Mouse (Mus musculus): ENCODE results near the gene Tnip1. TPM values are rescaled to one million over a fixed set of nuclear protein-coding genes. Genes with fewer than 3 reads are reported as not detected.

Gene Tnip1
- total and polyA plus RNA-seq, 3 experiments: 36.1 to 137 (median 67.8) TPM

GRCm38 (mm10) chr11:54913841-54914240, 48.9 kb downstream of the Tnip1 start:
- Histone ChIP-seq H3K4me2 (ENCODE audit: insufficient read depth, low read depth, poor library complexity, severe bottlenecking) (no peak overlapping the region), H3K79me2 (replicated peaks; ENCODE audit: control insufficient read depth, extremely low read depth, insufficient read depth, poor library complexity, severe bottlenecking) (no peaks in the 10 kb centered on the region), H3K27me3 (replicated peaks) (no peaks in the 10 kb centered on the region), H3K36me3 (replicated peaks in 1 of 2; ENCODE audit: control insufficient read depth in 1 of 2, insufficient read depth in 1 of 2, low read length in 1 of 2) (peaks cover 97% of the 10 kb centered on the region in 2 experiments), H3K4me1 (ENCODE audit: control insufficient read depth in 1 of 2, insufficient read depth in 2 of 2) (peaks cover 0 to 11% of the 10 kb centered on the region in 2 experiments; a peak in 2 of 4 replicates), H3K9me3 (replicated peaks; ENCODE audit: low read length) (peaks cover 3% of the 10 kb centered on the region), H3K9ac (ENCODE audit: insufficient read depth, low read depth) (no peak overlapping the region), H3K27ac (ENCODE audit: insufficient read depth, low read depth) (no peak overlapping the region), H3K4me3 (replicated peaks in 1 of 3; ENCODE audit: low read depth in 2 of 3, low read length in 2 of 3, poor library complexity in 1 of 3) (no peak overlapping the region)
- DNase-seq (ENCODE audit: extremely low read depth): no peak
- dilution Hi-C loops (cut with MboI; ENCODE audit: extremely low pct_ligation_motif_present, extremely low pct_unique_long_range_greater_than_20kb, low sequenced_read_pairs) (no loop called here), in situ Hi-C loops (cut with MboI; ENCODE audit: low pct_ligation_motif_present, low pct_unique_long_range_greater_than_20kb, low sequenced_read_pairs) (no loop called here)
- no peak for TF ChIP-seq MAZ (IDR thresholded peaks at IDR 0.05; ENCODE audit: low read depth, low read length)
- TF ChIP-seq CHD1 (IDR thresholded peaks at IDR 0.05; ENCODE audit: low read depth, low read length): no peak
- no peak for TF ChIP-seq EP300 (IDR thresholded peaks at IDR 0.05; ENCODE audit: low read length)
- TF ChIP-seq CTCF (conservative IDR thresholded peaks at IDR 0.05 in 1 of 2, IDR thresholded peaks at IDR 0.05 in 1 of 2; ENCODE audit: low read depth in 2 of 2, low read length in 2 of 2): no peak
- no peak for TF ChIP-seq SIN3A (IDR thresholded peaks at IDR 0.05; ENCODE audit: low read length)
- TF ChIP-seq ZNF384 (IDR thresholded peaks at IDR 0.05; ENCODE audit: low read depth, low read length): no peak

GRCm38 (mm10) chr11:54912503-54913316, 50.0 kb downstream of the Tnip1 start:
- no peaks in the 10 kb centered on the region for H3K9me3 ChIP-seq (replicated peaks; ENCODE audit: low read length)
- dilution Hi-C loops (cut with MboI; ENCODE audit: extremely low pct_ligation_motif_present, extremely low pct_unique_long_range_greater_than_20kb, low sequenced_read_pairs): no loop called here
- no peaks in the 10 kb centered on the region for H3K27me3 ChIP-seq (replicated peaks)
- peaks cover 0 to 9% of the 10 kb centered on the region in 2 experiments; a peak in 2 of 4 replicates for H3K4me1 ChIP-seq (ENCODE audit: control insufficient read depth in 1 of 2, insufficient read depth in 2 of 2)
- TF ChIP-seq RCOR1 (conservative IDR thresholded peaks at IDR 0.05; ENCODE audit: low read depth, low read length) (no peak), ZC3H11A (IDR thresholded peaks at IDR 0.05; ENCODE audit: low read depth, low read length) (no peak), MAZ (IDR thresholded peaks at IDR 0.05; ENCODE audit: low read depth, low read length) (no peak), USF2 (conservative IDR thresholded peaks at IDR 0.05; ENCODE audit: low read depth, low read length) (no peak), PAX5 (IDR thresholded peaks at IDR 0.05; ENCODE audit: low read length) (no peak), NRF1 (IDR thresholded peaks at IDR 0.05; ENCODE audit: low read depth, low read length) (no peak), CHD1 (IDR thresholded peaks at IDR 0.05; ENCODE audit: low read depth, low read length) (no peak), POLR2A (IDR thresholded peaks at IDR 0.05; ENCODE audit: low read depth, low read length) (no peak), JUND (conservative IDR thresholded peaks at IDR 0.05; ENCODE audit: low read depth, low read length) (no peak), NELFE (IDR thresholded peaks at IDR 0.05; ENCODE audit: low read depth, low read length) (no peak), TBP (conservative IDR thresholded peaks at IDR 0.05; ENCODE audit: low read depth, low read length) (no peak), JUN (IDR thresholded peaks at IDR 0.05; ENCODE audit: insufficient read depth, low read depth, low read length) (no peak), EP300 (IDR thresholded peaks at IDR 0.05; ENCODE audit: low read length) (no peak), MEF2A (IDR thresholded peaks at IDR 0.05; ENCODE audit: borderline replicate concordance, low read depth, low read length) (no peak), HCFC1 (IDR thresholded peaks at IDR 0.05; ENCODE audit: low read depth, low read length) (no peak), SIN3A (IDR thresholded peaks at IDR 0.05; ENCODE audit: low read length) (no peak)
- no peak overlapping the region for H3K9ac ChIP-seq (ENCODE audit: insufficient read depth, low read depth)
- in situ Hi-C loops (cut with MboI; ENCODE audit: low pct_ligation_motif_present, low pct_unique_long_range_greater_than_20kb, low sequenced_read_pairs): no loop called here
- H3K79me2 ChIP-seq (replicated peaks; ENCODE audit: control insufficient read depth, extremely low read depth, insufficient read depth, poor library complexity, severe bottlenecking): no peaks in the 10 kb centered on the region
- H3K4me2 ChIP-seq (ENCODE audit: insufficient read depth, low read depth, poor library complexity, severe bottlenecking): no peak overlapping the region
- no peak overlapping the region for H3K27ac ChIP-seq (ENCODE audit: insufficient read depth, low read depth)
- DNase-seq (ENCODE audit: extremely low read depth): no peak
- peaks cover 90 to 99% of the 10 kb centered on the region in 2 experiments for H3K36me3 ChIP-seq (replicated peaks in 1 of 2; ENCODE audit: control insufficient read depth in 1 of 2, insufficient read depth in 1 of 2, low read length in 1 of 2)
- H3K4me3 ChIP-seq (replicated peaks in 1 of 3; ENCODE audit: low read depth in 2 of 3, low read length in 2 of 3, poor library complexity in 1 of 3): no peak overlapping the region
